Mouse (Mus musculus) adrenal gland, adult 8-10 months (tissue): Measurements from ENCODE around the gene Lrrn4. TPM values are rescaled to one million over a fixed set of nuclear protein-coding genes. Genes with fewer than 3 reads are reported as not detected.

Experiments used
- DNase-seq: peaks from one replicate; pipeline ENCODE4 v3.0.0; 2022
- total RNA-seq, 4 experiments: library from RNA; stranded (reverse); gene quantifications; 2 replicates each; pipeline ENCODE4 v1.2.4; 2022

Gene Lrrn4
- total RNA-seq, result 1 to 10 TPM; 2.5 to 4.4 (median 3.3) TPM

GRCm38 (mm10) chr2:132880844-132881645 lies at the start of gene Lrrn4:
Gene Lrrn4 (minus strand): TSS chr2:132880891.
- DNase-seq, result no peak

DNA sequence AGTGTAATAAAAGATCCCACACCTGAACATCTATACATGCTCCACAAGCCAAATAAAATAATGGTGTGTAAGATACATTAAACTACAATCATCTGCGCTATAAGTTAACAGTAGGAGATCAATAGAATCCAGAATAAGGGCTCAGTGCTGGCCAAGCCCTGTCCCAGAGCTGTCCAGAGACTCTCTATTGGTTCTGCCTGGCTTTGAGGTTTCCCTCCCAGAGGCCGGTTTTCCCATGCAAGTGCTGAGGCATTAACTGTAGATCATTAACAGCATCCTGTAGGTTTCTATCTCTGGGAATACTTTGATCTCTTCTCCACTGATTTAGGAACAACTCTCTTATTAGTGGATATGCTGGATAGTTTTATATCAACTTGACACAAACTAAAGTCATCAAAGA lies 48.3 kb upstream of the Lrrn4 start:
- DNase-seq, result no peak

- DNase-seq, result no peak
These were observed 47.2 kb upstream of the Lrrn4 start for GRCm38 (mm10) chr2:132927871-132928270.

GRCm38 (mm10) chr2:132927298-132927697 lies 46.6 kb upstream of the Lrrn4 start:
- DNase-seq, result no peak

GRCm38 (mm10) chr2:132923290-132924085 lies 42.8 kb upstream of the Lrrn4 start:
- no peak for DNase-seq

DNA sequence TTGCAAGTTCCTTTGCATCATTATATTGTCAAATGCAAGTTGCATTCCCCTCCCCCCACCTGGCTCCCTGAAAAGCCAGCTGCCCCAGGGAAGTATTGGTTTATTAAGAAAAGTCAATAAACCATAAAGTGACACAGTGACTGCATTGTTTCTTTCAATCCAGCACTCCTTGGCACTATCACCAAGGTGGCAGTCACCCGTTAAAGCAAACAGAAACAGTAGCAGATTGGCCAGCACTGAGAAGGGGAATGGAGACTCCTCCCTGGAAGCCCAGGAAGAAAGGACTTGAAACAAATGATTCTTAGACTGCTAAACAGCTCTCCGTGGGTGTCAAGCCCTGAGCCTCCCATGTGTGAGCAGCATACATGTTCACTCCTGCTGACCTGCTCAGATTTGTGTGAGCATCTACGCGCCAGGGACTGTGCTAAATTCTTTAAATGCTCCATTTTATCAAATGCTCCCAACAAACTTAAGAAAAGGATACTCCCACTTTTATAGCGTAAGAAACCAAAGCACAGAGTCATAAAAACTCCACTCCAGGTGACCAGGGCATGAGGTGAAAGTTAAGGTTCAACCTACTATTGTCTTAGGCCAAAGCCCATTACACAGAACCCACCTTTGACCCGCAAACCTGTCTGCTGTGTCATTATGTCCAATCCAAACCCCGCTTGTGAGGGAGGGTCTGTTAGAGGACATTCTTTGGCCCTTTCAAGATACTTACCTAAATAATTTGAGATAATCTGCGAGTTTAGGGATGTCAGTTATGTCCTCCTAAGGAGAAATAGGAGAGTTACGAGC lies 41.6 kb upstream of the Lrrn4 start:
- no peak for DNase-seq

GRCm38 (mm10) chr2:132914785-132915184 lies 34.1 kb upstream of the Lrrn4 start:
- DNase-seq, result no peak

DNA sequence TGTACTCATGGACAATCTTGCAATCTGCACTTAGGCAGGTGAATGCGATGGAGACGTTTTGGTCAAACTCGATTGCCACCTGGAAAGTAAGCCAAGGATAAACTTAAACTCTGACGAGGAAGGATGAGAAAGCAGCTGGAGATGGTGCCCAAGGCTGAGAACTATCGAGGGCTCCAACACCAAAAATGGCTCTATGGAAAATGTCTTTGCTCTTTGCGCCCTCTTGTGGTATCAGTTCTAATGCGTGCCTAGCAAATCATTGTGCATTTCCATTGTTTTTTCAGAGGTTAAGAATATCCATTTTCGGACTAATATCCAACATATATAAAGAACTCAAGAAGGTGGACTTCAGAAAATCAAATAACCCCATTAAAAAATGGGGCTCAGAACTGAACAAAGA lies 26.1 kb upstream of the Lrrn4 start:
- peak; percentile 25 for DNase-seq

- peak; percentile 52 for DNase-seq
These were observed 24.3 kb upstream of the Lrrn4 start for GRCm38 (mm10) chr2:132904961-132905360.

DNA sequence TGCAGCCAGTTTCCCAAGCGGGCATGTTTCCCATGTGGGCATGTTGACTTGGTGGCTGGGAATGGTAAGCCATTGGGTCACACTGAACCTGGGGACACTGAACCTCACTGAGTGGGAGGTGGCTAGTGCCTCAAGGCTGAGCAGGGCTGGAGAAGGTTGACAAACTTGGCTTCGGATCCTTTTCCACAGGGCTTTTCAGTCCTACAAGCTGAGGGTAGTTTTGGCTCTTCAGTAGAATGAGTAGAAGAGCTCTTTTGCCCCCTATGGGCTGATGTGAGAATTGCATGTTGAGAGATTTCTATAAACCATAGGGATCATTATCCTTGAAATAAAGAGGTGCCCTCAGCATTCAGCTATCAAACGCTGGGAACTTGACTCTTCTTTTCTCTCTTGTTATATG lies 22.8 kb upstream of the Lrrn4 start:
- peak; percentile 80 for DNase-seq

DNA sequence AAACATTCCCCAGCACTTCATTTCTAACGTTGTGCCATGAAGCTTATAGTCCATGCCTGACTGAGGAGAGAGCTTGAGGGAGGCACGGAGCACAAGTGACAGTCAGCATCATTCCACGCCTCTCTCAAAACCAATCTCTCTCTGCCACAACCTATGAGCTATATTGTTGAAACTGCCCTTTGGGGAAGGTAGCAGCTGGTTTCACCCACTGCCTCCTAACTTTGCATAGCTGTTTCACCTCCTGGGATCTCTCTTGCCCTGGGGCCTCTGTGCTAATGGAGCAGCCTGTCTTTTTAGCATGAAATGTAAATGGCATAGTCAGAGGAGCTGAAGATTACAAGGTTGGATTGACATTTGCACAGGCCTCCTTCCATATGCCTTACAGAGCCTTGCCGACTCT lies 21.4 kb upstream of the Lrrn4 start:
- DNase-seq, result no peak

GRCm38 (mm10) chr2:132901636-132902035 lies 20.9 kb upstream of the Lrrn4 start:
- DNase-seq, result peak; percentile 46

- DNase-seq, result no peak
These were observed 19.9 kb upstream of the Lrrn4 start for GRCm38 (mm10) chr2:132900596-132900995.

DNA sequence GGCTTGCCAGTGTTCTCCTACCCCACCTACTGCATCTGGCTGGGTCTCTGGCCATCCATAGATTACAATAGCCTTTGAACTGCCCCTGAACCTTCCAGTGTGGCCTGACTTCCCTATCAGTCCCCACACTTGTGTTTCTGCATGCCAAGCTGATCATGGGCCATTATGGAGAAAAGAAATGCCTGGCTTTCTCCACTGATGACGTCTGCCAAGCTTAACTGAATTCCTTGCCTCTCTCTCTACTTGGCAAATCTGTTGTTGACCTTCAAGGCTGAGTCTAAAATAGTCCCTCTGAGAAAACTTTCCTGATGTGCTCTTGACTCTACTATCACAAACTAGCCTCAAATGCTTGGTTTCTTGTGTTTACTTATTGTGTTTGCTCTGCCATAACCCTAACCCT lies 17.5 kb upstream of the Lrrn4 start:
- no peak for DNase-seq

DNA sequence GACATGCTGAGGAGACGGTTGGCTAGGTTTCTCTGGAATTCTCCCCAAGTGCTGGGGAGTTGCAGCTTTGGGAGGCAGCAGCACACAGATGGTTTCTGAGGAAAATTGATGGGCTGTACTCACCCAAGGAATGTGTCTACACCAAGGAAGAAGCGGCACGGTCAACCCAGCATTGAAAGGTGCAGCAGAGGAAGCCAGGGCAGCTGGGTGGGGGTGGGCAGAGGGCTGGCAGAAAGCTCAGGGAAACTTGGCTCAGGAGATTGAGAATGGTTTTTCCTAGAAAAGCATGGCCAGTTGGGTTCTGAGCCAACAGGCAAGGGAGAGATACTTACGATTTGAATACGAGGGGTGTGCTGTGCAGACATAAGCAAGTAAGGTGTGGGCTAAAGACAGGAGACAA lies 13.1 kb upstream of the Lrrn4 start:
- no peak for DNase-seq

- DNase-seq, result no peak
These were observed 4.6 kb upstream of the Lrrn4 start for GRCm38 (mm10) chr2:132885312-132885711.

DNA sequence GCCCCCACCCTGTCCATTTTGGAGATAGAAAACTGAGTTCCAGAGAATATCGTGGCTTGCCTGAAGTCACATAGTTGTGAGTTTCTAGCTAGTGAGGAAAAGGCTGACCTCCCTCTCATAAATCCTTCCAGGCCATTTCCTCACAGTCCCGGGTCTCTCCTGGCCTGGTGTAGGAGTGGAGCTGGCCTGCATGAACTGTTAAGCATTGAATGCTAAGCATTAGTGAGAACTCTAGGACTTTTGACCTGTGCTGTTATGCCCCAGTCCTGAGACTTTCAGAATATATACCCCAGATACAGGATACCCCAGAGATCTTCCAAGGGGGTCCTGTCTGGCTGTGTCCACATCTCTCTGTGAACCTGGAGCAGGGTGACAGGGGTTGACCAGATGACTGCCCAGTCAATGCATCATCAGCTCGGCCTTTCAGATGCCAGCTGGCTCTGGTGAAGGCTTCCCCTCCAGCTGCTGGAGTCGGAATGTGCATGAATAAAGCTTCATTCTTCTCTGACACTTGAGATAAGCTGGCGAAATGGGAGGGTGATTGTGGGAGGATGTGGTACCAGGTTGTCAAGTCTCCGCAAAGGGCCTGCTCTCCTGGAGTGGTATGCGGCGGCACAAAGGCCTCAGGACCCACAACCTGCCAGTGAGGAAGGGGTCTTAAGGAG lies 3.7 kb upstream of the Lrrn4 start:
- DNase-seq, result peak; percentile 68

DNA sequence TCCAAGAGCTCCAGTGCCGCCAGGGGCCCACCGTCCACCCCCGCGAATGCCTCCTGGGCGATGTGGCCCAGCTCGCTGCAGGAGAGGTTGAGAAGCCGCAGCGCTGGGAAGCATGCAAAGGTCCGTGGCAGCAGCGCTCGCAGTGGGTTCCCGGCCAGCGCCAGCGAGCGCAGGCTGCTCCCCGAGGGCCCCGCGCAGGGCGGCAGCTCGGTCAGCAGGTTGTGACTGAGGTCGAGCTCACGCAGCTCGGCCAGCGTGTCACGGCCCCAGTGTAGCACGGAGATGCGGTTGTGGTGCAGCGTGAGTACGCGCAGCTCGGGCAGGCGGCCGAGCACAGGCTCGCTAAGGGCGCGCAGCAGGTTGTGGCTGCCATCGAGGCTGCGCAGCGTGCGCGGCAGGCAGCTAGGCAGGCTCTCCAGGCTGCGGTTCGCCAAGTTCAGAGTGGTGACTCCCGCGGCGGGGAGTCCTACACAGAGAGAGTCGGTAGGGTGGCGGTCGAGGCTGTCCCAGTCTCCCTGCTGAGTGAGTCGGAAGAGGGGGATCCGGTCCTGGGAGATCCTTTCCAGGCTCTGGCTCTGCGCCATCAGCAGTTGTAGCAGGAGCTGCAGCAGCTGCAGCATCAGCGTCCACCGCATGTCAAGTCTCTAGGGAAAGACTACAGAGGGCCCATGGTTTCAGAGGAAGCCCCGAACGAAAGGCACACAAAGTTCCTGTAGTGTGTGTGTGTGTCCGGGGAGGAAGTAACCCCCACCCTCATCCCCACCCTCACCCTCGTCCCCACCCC lies 1.2 kb downstream of the Lrrn4 start:
- DNase-seq, result no peak

- no peak for DNase-seq
These were observed 3.7 kb downstream of the Lrrn4 start for GRCm38 (mm10) chr2:132876991-132877390.

- DNase-seq, result no peak
These were observed 6.9 kb downstream of the Lrrn4 start for GRCm38 (mm10) chr2:132873657-132874326.

GRCm38 (mm10) chr2:132871663-132872062 lies 9.0 kb downstream of the Lrrn4 start:
- DNase-seq, result no peak
